In genomic region chr5:125312970-125313597, GRCm38 (mm10) we compare ENCODE assay signal across 9 mouse cellular contexts. TPM values are rescaled to one million over a fixed set of nuclear protein-coding genes. Genes with fewer than 3 reads are reported as not detected.
DNase-seq lines count a peak whose midpoint lies in the region; ATAC-seq lines count a peak whose summit lies in the region.
"Had no signal": no experiment of that assay in that cellular context is flagged by ENCODE, and none has a peak within 500 bp of the region (broad histone marks: within the 10 kb centered on the region; RNA-seq: fewer than 3 reads in every experiment).

No protein-coding gene starts in this region.

- H3K36me3 ChIP-seq in heart, embryonic 10.5 days, result no peaks in the 10 kb centered on the region
- H3K36me3 ChIP-seq in forebrain, embryonic 16.5 days (ENCODE audit: control insufficient read depth, insufficient read depth), result no peaks in the 10 kb centered on the region
- H3K36me3 ChIP-seq: embryonic facial prominence, embryonic 15.5 days had no signal

- 86% methylated on average over 13 of the region's 13 CpGs for WGBS in heart, embryonic 10.5 days
- 84% methylated on average over 13 of the region's 13 CpGs for whole genome bisulfite sequencing in forebrain, embryonic 16.5 days

- no peaks in the 10 kb centered on the region for H3K9me3 ChIP-seq in heart, embryonic 10.5 days
- no peaks in the 10 kb centered on the region for H3K9me3 ChIP-seq in forebrain, embryonic 16.5 days (ENCODE audit: control insufficient read depth, low read length)
- H3K9me3 ChIP-seq: embryonic facial prominence, embryonic 15.5 days had no signal

- H3K9ac ChIP-seq in forebrain, embryonic 16.5 days (replicated peaks; ENCODE audit: low read depth, low read length), result no peak overlapping the region
- H3K9ac ChIP-seq: embryonic facial prominence, embryonic 15.5 days had no signal

- no peak overlapping the region for H3K4me2 ChIP-seq in forebrain, embryonic 16.5 days (ENCODE audit: low read length)
- H3K4me2 ChIP-seq: embryonic facial prominence, embryonic 15.5 days had no signal

- DNase-seq in heart, adult 18-20 months, result peak; percentile 57 to 63
- no peak for DNase-seq in heart, embryonic 10.5 days (ENCODE audit: low spot score)
- peak; percentile 27 for DNase-seq in right cerebral cortex, postnatal 4 days
- no peak for DNase-seq in right cerebral cortex, adult 18-20 months
- peak; percentile 86 for DNase-seq in kidney, postnatal 10 days

- no peak overlapping the region for H3K4me3 ChIP-seq in heart, embryonic 10.5 days
- H3K4me3 ChIP-seq in forebrain, embryonic 16.5 days (replicated peaks; ENCODE audit: low read length), result no peak overlapping the region
- H3K4me3 ChIP-seq: embryonic facial prominence, embryonic 15.5 days had no signal

- peak; percentile 47 for ATAC-seq in megakaryocyte progenitor cell, adult 5-6 weeks (replicated peaks; ENCODE audit: poor library complexity)
- ATAC-seq in forebrain, embryonic 16.5 days, result no peak
- no peak for ATAC-seq in megakaryocyte-erythroid progenitor cell, adult 5-6 weeks (replicated peaks; ENCODE audit: low FRiP score, low TSS enrichment, poor library complexity, severe bottlenecking)

- H3K27ac ChIP-seq in heart, embryonic 10.5 days, result no peak overlapping the region
- no peak overlapping the region for H3K27ac ChIP-seq in forebrain, embryonic 16.5 days (ENCODE audit: low read length)
- H3K27ac ChIP-seq: embryonic facial prominence, embryonic 15.5 days had no signal

- H3K4me1 ChIP-seq in heart, embryonic 10.5 days, result peaks cover 71% of the 10 kb centered on the region
- H3K4me1 ChIP-seq in forebrain, embryonic 16.5 days (replicated peaks; ENCODE audit: control insufficient read depth, insufficient read depth, low read length), result no peaks in the 10 kb centered on the region

- H3K27me3 ChIP-seq in heart, embryonic 10.5 days (ENCODE audit: insufficient read depth, poor library complexity, severe bottlenecking), result no peaks in the 10 kb centered on the region
- H3K27me3 ChIP-seq in forebrain, embryonic 16.5 days (replicated peaks; ENCODE audit: control insufficient read depth, insufficient read depth, low read length), result no peaks in the 10 kb centered on the region
- H3K27me3 ChIP-seq: embryonic facial prominence, embryonic 15.5 days had no signal

RNA-seq across cellular contexts. Expression of gene Scarb1, which starts 27.8 kb away (rescaled TPM):
- 10 to 100 TPM; 26.6 to 34.7 TPM for total RNA-seq in heart, adult 18-20 months (2021)
- 73.1 and 94.3 TPM in 2 replicates for polyA plus RNA-seq in heart, embryonic 10.5 days (2016; fragmentation: Nextera tagmentation; extraction: Ambion mirVana)
- total RNA-seq in megakaryocyte progenitor cell, adult 5-6 weeks (2015), result 58.9 and 60.4 TPM in 2 replicates
- total RNA-seq in megakaryocyte progenitor cell, adult 5-6 weeks (2017), result 52.3 and 59.6 TPM in 2 replicates
- polyA plus RNA-seq in forebrain, embryonic 16.5 days (2015; fragmentation: Nextera tagmentation; extraction: Ambion mirVana), result 33.4 and 38.3 TPM in 2 replicates
- 71.7 and 85.8 TPM in 2 replicates for total RNA-seq in megakaryocyte-erythroid progenitor cell, adult 5-6 weeks (2014; fragmentation: Nextera tagmentation)
- total RNA-seq in megakaryocyte-erythroid progenitor cell, adult 5-6 weeks (2017), result 29.7 and 57.0 TPM in 2 replicates

Comparison
In these comparisons a context has a peak if more than half of its experiments do, and no peak if none do; other contexts are left out.
1. DNase-seq: peak in heart, adult 18-20 months (2 of 2), right cerebral cortex, postnatal 4 days (single experiment) and kidney, postnatal 10 days (single experiment); none in heart, embryonic 10.5 days (single experiment) and right cerebral cortex, adult 18-20 months (single experiment).